Mouse (Mus musculus): ENCODE measurements around the gene Olfr1499. TPM values are rescaled to one million over a fixed set of nuclear protein-coding genes. Genes with fewer than 3 reads are reported as not detected.
"Not testable (repeated sequence)": the region's sequence is repeated elsewhere in the genome, so short reads cannot be mapped to it uniquely, and the experiment has no call there.

The Olfr1499 gene
- total RNA-seq (2021), result not detected
- long read RNA-seq, experiment 1, result 0 reads
- long read RNA-seq, experiment 2, result 0 reads

- DNase-seq, result no peak
- intact Hi-C loops (cut with DNase I), result no loop called here
Observed at GRCm38 (mm10) chr19:13819347-13819746, at the start of gene Olfr1499. TSS of gene Olfr1499 (minus strand) at chr19:13819447.

- intact Hi-C loops (cut with DNase I), result no loop called here
- DNase-seq, result no peak
Observed at GRCm38 (mm10) chr19:13861495-13861894, 42.2 kb upstream of the Olfr1499 start, which contains the start of gene Olfr1502. TSS of gene Olfr1502 (plus strand) at chr19:13861795.

- DNase-seq; intact Hi-C loops (cut with DNase I): not testable (repeated sequence)
Observed at GRCm38 (mm10) chr19:13850592-13850991, 31.3 kb upstream of the Olfr1499 start, which contains the start of gene Olfr1501. TSS of gene Olfr1501 (minus strand) at chr19:13850692.

- intact Hi-C loops (cut with DNase I), result no loop called here
- no peak for DNase-seq
Observed at GRCm38 (mm10) chr19:13830388-13830787, 11.1 kb upstream of the Olfr1499 start, which contains the start of gene Olfr1500. TSS of gene Olfr1500 (minus strand) at chr19:13830488.

- intact Hi-C loops (cut with DNase I), result no loop called here
- DNase-seq, result no peak
Observed at GRCm38 (mm10) chr19:13828447-13828846, 9.2 kb upstream of the Olfr1499 start.

GRCm38 (mm10) chr19:13820847-13821246, 1.6 kb upstream of the Olfr1499 start:
- intact Hi-C loops (cut with DNase I), result no loop called here
- no peak for DNase-seq

- intact Hi-C loops (cut with DNase I), result no loop called here
- DNase-seq, result no peak
Observed at GRCm38 (mm10) chr19:13818827-13819226, 420 bp downstream of the Olfr1499 start.

GRCm38 (mm10) chr19:13812823-13813222, 6.4 kb downstream of the Olfr1499 start:
- intact Hi-C loops (cut with DNase I), result no loop called here
- DNase-seq, result no peak

- intact Hi-C loops (cut with DNase I); DNase-seq: not testable (repeated sequence)
Observed at GRCm38 (mm10) chr19:13805486-13805885, 13.8 kb downstream of the Olfr1499 start.

GRCm38 (mm10) chr19:13798102-13798501, 21.1 kb downstream of the Olfr1499 start, which contains the start of gene Olfr1497:
TSS of gene Olfr1497 (minus strand) at chr19:13798202.
- no peak for DNase-seq
- intact Hi-C loops (cut with DNase I), result no loop called here

- no peak for DNase-seq
- intact Hi-C loops (cut with DNase I), result no loop called here
Observed at GRCm38 (mm10) chr19:13777578-13777977, 41.7 kb downstream of the Olfr1499 start, which contains the start of gene Olfr1496. TSS of gene Olfr1496 (plus strand) at chr19:13777878.

GRCm38 (mm10) chr19:13768565-13769276, 50.5 kb downstream of the Olfr1499 start:
- intact Hi-C loops (cut with DNase I), result no loop called here
- DNase-seq, result no peak

- intact Hi-C loops (cut with DNase I), result no loop called here
- DNase-seq, result no peak
Observed at GRCm38 (mm10) chr19:13764306-13764705, 54.9 kb downstream of the Olfr1499 start, which contains the start of gene Olfr1495. TSS of gene Olfr1495 (plus strand) at chr19:13764606.

Other genes starting within 250 kb of the Olfr1499 start
- gene Olfr1484, start 235.9 kb downstream of the Olfr1499 start, total RNA-seq (2021), result not detected
- gene Olfr1487, start 202.1 kb downstream of the Olfr1499 start, total RNA-seq (2021), result not detected
- gene Olfr1489, start 187.8 kb downstream of the Olfr1499 start, total RNA-seq (2021), result not detected
- gene Olfr1490, start 168.4 kb downstream of the Olfr1499 start, total RNA-seq (2021), result not detected
- not detected for gene Olfr1491, start 122.2 kb downstream of the Olfr1499 start, total RNA-seq (2021)
- gene Olfr1493-ps1, start 96.2 kb downstream of the Olfr1499 start, total RNA-seq (2021), result not detected
- not detected for gene Olfr1494, start 79.7 kb downstream of the Olfr1499 start, total RNA-seq (2021)
- not detected for gene Olfr1495, start 54.8 kb downstream of the Olfr1499 start, total RNA-seq (2021)
- not detected for gene Olfr1496, start 41.6 kb downstream of the Olfr1499 start, total RNA-seq (2021)
- not detected for gene Olfr1497, start 21.2 kb downstream of the Olfr1499 start, total RNA-seq (2021)
- gene Olfr1500, start 11.0 kb upstream of the Olfr1499 start, total RNA-seq (2021), result not detected
- not detected for gene Olfr1501, start 31.2 kb upstream of the Olfr1499 start, total RNA-seq (2021)
- gene Olfr1502, start 42.3 kb upstream of the Olfr1499 start, total RNA-seq (2021), result not detected
- gene Olfr1504, start 78.5 kb upstream of the Olfr1499 start, total RNA-seq (2021), result not detected
- not detected for gene Olfr1505, start 94.1 kb upstream of the Olfr1499 start, total RNA-seq (2021)

All from gastrocnemius, postnatal 36 days (tissue).